Mouse (Mus musculus): ENCODE measurements at regions not wholly inside any gene's neighbourhood (a gene's known extent, or its start where the extent isn't known, plus 50 kb on each side); places are given as distances from the start of the nearest gene placed in this dataset.

- TF ChIP-seq POLR2A (IDR thresholded peaks at IDR 0.05; ENCODE audit: extremely low read depth, insufficient read depth, low read length): no peak
- no peak for TF ChIP-seq CTCF (IDR thresholded peaks at IDR 0.05; ENCODE audit: extremely low read depth, insufficient read depth, low read length)
These were observed 280.0 kb upstream of the Jarid2 start for GRCm38 (mm10) chr13:44449216-44449830.
